Mouse (Mus musculus) left cerebral cortex, postnatal 36 days (tissue): ENCODE measurements around the gene Ntn5. TPM values are rescaled to one million over a fixed set of nuclear protein-coding genes. Genes with fewer than 3 reads are reported as not detected.
A peak's percentile ranks its signal among the peaks of the same experiment; 100 is the strongest.

ENCODE experiments used
- DNase-seq, 2 experiments: peaks; one replicate each; pipeline ENCODE4 v3.0.0; 2021 to 2022; ENCODE audit warnings: low spot score in 2 of 2, mixed read lengths in 1 of 2
- intact Hi-C: fragments of 180-260 bp; cut with DNase I; formaldehyde crosslinking; loops from one replicate; pipeline ENCODE4 v1.15.1; 2025
- total RNA-seq, 2 experiments: library from RNA; stranded (reverse); gene quantifications; 2 replicates each; pipeline ENCODE4 v1.2.3; 2021

Gene Ntn5
- total RNA-seq, 2 experiments from 2014 or later, result 4.2 to 5.7 TPM

DNA sequence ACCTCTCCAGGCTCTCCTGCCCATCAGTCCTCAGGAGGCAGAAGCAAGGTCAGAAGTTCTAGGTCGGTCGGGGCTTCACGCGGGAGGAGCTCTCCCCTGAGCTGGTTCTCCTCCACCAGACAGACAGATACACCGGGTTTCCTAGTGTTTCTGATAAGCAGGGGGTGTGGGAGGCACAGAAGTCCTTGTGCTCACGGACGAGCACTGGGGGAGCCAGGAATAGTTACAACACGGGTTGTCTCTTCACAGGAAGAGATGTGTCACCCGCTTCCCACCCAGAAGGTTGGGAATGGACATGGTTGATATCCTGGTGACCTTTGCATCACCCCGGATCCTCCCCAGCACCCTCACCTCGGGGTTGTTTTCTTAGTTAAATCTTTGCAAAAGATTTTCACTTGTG lies 6.0 kb downstream of the Ntn5 start:
- DNase-seq, result no peak
- intact Hi-C loops, result loop anchor here (10.0 kb wide), 1 partner anchor 215 kb away; no protein-coding TSS in a partner anchor

DNA sequence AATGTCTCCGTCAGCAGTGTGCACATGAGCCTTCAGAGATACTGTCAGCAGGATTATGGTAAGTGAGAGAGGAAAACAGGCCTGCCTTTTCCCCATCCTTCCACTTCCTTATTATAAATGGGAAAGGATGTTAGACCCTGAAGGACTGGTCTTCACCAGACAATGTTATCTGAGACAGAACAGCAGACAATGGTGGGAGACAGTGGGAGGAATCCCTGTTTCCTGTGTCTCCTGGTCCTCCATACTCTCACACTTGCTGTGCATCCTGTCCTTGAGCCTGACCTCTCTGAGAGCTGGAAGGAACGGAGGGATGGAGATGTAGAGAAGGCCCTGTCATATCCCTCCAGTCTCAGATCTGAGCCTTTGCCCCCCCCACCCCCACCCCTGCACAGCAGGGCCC lies 8.5 kb downstream of the Ntn5 start:
- intact Hi-C loops, result no loop called here

DNA sequence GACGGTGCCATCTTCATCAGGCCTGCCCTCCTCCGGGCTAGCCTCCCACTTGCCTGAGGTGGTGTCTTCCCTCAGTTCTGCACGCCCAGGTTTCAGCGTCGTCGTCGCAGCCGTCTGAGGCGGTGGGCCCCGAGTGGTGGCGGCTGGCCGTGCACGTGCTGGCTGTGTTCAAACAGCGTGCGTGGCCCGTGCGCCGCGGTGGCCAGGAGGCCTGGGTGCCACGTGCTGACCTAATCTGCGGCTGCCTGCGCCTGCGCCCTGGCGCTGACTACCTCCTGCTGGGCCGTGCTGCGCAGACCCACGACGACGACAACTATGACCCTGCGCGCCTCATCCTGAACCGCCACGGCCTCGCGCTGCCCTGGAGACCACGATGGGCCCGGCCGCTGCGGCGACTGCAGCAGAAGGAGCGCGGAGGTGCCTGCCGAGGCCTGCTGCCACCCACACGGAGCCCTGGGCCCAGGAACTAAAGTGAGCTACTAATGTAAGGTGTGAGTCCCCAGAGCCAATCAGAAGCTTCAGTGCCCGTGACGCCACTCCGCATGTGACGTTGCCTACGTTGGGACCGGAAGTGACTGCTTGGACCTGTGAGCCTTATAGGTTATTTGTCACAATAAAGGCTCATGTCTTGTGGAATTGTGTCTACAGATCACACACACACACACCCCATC lies 10.2 kb downstream of the Ntn5 start, which contains the start of gene Sec1:
Gene Sec1, minus strand, starts transcription at position 482 of the 671 bp plus-strand sequence.
- intact Hi-C loops, result no loop called here
- DNase-seq, result no peak

More for the DNA sequence above, 8.5 kb downstream of the Ntn5 start:
- no peak for DNase-seq

GRCm38 (mm10) chr7:45695098-45695497 lies 11.3 kb downstream of the Ntn5 start:
- no peak for DNase-seq
- intact Hi-C loops, result no loop called here

- intact Hi-C loops, result no loop called here
- no peak for DNase-seq
Measured at GRCm38 (mm10) chr7:45697894-45698293, 14.1 kb downstream of the Ntn5 start.

DNA sequence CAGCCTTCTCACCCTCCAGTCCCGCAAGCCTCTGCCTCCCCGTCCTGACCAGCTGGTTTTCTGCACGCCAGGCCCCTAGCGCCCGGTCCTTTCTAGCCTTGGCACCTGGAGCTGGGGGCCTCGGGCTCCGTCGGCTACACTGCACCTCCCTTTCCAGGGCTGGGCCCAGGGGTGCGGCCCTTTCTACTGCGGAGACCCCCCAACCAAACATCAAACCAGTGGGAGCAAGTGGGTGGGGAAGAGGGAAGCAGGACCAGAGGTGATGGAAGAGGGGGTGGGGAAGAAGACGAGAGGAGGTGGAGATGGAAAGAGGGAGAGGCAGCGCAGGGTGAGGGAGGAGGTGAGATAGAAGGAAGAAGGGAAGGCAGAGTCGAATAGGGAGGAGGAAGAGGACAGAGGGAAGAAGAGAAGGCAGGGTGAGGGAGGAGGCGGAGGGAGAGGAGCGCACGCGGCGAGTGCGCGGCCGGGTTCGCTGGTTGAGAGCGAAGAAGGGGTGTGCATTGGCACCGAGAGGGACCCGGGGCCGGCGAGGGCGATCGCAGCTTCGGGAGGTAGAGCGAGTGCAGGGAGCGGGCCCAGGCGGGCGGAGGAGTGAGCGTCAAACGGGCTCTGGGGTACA lies 15.8 kb downstream of the Ntn5 start, which contains the start of gene Car11:
Gene Car11, plus strand, starts transcription at position 321 of the 619 bp plus-strand sequence.
- DNase-seq, result peak; percentile 62 to 73
- intact Hi-C loops, result loop anchor here (5.0 kb wide), 1 partner anchor 232 kb away; the partner anchor contains the start of gene Bax

DNA sequence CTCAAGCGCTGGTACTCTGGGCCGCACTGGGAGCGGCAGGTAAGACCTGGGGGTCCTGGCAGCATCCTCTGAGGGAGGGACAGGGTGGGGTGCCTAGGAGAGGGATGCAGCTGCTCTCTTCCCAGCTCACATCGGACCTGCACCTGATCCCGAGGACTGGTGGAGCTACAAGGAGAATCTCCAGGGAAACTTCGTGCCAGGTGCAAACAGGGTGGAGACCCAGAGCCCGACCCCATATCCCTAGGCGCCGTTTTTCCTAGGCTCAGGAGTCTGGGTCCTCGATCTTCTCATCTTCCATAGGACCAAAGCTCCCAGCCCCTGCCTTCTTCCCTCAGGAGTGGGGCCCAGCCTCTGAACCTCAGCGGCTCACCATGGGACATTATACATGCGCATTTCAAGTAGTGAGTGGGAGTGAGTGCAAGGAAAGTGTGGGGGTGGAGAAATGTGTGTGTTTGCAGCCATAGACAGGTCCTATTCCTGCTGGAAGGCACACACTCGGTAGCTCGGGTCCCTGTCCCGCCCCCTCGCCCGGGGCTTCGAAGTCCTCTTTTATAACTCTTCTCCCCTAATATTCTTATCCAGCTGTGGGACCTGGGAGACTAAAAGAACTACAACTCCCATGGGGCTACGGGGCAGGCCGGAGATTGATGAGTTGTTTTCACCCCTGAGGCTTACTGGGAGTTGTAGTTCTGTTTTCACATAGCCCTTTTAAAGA lies 16.6 kb downstream of the Ntn5 start:
- DNase-seq, result peak; percentile 83 to 84
- intact Hi-C loops, result loop anchor here (5.0 kb wide), 1 partner anchor 233 kb away; the partner anchor contains the start of gene Bax

DNA sequence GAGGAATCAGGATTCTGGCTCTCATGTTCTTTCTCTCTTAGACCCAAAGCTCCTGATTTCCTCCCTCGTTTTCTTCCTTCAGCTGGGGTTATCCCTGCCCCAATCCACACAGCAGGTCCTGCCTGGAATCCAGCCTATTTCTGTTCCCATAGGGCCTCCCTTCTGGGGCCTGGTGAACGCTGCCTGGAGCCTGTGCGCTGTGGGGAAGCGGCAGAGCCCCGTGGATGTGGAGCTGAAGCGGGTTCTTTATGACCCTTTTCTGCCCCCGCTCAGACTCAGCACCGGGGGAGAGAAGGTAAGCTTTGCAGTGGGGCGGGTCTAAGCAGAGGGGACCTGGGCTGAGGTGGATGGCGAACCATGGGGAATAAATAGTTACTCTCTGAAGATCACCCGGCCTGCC lies 17.2 kb downstream of the Ntn5 start:
- peak in 1 of 2 experiments; percentile 56 for DNase-seq
- intact Hi-C loops, result loop anchor here (5.0 kb wide), 1 partner anchor 234 kb away; the partner anchor contains the start of gene Bax

DNA sequence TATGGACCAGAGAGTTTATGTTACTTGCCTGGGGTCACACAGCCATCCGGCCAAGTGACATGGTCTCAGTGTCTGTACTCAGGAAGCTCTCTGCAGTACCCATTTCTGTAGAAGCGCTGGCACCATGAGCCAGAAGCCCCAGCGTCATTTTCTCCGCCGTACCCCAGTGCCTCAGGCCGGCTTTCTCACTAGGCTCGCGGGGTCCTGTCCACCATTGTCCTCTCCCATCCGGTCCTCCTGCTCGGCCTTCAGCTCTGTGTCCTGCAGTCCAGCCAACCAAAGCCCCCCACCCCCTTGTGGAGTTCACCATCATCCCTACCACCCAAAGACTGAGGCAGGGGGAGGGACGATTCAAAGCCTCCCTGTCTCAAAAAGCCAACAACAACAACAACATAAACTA lies 17.8 kb downstream of the Ntn5 start:
- DNase-seq, result no peak
- intact Hi-C loops, result loop anchor here (5.0 kb wide), 1 partner anchor 234 kb away; the partner anchor contains the start of gene Bax

DNA sequence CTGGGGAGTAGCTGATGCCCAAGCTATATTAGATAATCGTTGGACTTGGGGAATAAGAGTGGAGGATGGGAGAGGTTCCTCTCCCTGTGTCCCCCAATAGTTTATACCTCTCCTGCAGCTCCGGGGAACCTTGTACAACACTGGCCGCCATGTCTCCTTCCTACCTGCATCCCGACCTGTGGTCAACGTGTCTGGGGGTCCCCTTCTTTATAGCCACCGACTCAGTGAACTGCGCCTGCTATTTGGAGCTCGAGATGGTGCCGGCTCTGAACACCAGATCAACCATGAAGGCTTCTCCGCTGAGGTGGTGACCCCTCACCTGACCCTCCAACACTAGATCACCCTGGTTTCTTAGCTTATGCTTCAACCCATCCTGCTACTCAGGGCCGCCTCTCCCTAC lies 18.5 kb downstream of the Ntn5 start:
- DNase-seq, result no peak
- intact Hi-C loops, result loop anchor here (5.0 kb wide), 1 partner anchor 235 kb away; the partner anchor contains the start of gene Bax

DNA sequence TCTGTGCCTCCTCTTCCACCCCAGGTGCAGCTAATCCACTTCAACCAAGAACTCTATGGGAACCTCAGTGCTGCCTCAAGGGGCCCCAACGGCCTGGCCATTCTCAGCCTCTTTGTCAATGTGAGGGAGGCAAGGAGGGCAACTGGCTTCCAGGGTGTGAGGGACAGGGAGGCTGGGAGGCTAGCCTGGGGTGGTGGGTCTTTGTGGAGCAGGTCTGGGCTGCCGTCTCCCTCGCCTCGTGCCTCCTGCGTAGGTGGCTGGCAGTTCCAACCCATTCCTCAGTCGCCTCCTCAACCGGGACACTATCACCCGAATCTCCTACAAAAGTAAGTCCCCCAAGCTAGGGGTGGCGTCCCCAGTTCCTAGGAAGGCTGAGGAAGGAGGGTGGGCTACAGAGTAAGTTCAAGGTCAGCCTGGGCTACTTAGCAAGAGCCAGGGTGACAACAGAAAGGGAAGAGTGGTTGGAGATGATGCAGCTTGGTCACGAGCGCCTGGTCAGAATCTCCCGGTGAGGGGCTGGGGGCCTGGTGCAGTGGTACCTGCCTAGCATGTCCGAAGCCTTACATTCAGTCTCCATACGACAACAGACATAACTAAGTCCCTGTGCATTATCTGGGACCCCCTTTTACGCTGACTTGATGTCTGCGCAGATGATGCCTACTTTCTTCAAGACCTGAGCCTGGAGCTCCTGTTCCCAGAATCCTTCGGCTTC lies 19.1 kb downstream of the Ntn5 start:
- intact Hi-C loops, result loop anchor here (5.0 kb wide), 1 partner anchor 236 kb away; the partner anchor contains the start of gene Bax
- no peak for DNase-seq

DNA sequence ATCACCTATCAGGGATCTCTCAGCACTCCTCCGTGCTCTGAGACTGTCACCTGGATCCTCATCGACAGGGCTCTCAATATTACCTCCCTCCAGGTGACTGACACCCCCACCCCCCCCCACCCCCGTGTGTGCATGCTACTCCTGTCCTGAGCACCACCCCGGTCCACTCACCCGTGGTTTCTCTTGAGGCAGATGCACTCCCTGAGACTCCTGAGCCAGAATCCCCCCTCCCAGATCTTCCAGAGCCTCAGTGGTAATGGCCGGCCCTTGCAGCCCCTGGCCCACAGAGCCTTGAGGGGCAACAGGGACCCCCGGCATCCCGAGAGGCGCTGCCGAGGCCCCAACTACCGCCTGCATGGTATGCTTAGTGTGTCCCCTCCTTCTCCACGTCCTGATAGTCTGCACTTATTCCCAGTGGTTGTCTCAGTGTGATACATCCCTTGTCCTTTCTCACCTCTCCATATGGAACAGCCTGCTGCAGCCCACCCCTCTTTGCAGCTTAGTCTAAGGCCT lies 19.8 kb downstream of the Ntn5 start:
- intact Hi-C loops, result loop anchor here (5.0 kb wide), 1 partner anchor 236 kb away; the partner anchor contains the start of gene Bax
- DNase-seq, result no peak

- intact Hi-C loops, result loop anchor here (5.0 kb wide), 1 partner anchor 237 kb away; the partner anchor contains the start of gene Bax
- peak; percentile 78 to 83 for DNase-seq
Measured at GRCm38 (mm10) chr7:45704046-45704559, 20.3 kb downstream of the Ntn5 start.

- intact Hi-C loops, result loop anchor here (5.0 kb wide), 1 partner anchor 238 kb away; the partner anchor contains the start of gene Bax
- DNase-seq, result peak; percentile 100
Measured at GRCm38 (mm10) chr7:45704730-45705442, 21.1 kb downstream of the Ntn5 start, which contains the start of gene Dbp. TSS of gene Dbp (plus strand) at chr7:45705088.

DNA sequence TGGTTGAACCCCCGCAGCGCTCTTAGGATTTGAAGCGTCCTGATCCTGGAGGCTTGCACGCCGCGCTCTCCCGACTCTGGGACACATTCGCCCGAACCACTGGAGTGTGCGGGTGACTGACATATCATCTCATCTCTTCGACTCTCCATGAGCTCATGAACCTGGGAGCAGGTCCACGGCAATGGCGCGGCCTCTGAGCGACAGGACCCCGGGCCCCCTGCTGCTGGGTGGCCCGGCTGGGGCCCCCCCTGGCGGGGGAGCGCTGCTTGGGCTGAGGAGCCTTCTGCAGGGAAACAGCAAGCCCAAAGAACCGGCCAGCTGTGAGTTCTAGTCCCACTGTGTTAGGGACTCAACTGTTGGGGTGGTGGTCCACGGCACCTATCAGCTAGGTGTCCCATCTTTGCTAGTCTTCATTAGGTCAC lies 21.6 kb downstream of the Ntn5 start:
- DNase-seq, result no peak
- intact Hi-C loops, result no loop called here

DNA sequence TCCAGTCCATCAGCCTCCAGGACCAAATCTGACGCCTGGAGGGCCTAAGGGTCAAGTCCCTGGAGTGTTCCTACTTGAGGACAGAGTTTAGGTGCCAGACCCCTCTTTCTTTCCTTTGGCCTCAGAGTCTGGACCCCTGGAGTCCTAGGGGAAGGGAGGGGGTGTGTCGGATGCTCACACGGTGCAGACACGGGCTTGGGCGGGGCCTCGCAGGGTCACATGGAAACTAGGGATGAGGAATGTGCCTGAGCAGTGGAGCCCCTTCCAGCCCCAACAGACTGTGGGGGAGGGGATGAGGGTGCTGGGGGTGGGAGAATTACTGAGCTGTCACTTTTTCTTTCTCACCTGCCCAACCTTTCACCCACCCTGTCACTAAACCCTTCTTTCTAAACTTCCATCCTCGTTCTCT lies 22.1 kb downstream of the Ntn5 start:
- intact Hi-C loops, result no loop called here

GRCm38 (mm10) chr7:45706721-45707241 lies 23.0 kb downstream of the Ntn5 start:
- peak; percentile 84 to 90 for DNase-seq
- intact Hi-C loops, result no loop called here

More for the DNA sequence above, 22.1 kb downstream of the Ntn5 start:
- DNase-seq, result peak; percentile 84 to 87
